Mouse (Mus musculus) effector memory CD4-positive, alpha-beta T cell, adult 5 months (primary cell): ENCODE measurements around the gene Gm7903. TPM values are rescaled to one million over a fixed set of nuclear protein-coding genes. Genes with fewer than 3 reads are reported as not detected.

Experiments used
- polyA plus RNA-seq: library from polyadenylated mRNA; unstranded; fragments of 100-300 nt; shearing (Covaris generic); gene quantifications from one replicate; pipeline ENCODE4 v1.2.1, GENCODE M21; 2017

The Gm7903 gene
- not detected for polyA plus RNA-seq

DNA sequence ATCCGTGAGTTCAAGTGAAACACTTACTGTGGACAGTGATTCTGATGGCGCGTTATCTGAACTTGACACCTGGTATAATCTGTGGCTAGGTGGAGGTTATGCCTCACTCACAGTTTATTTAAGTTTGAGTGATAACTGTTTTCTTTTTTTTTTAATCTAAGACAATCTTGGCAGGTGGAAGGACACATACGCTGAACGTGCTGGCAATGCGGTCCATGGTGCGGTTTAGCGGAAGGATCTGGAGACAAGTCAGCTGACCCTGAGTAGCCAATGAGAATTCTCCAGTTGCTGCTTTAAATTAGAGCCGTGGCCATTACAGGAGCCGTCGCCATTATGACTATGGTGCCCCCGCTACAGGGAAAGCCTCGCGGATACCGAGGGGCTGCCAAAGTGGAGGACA lies at the start of gene Gm7903:
Gene Gm7903, plus strand, starts transcription at position 301 of the 400 bp plus-strand sequence.

Other genes starting within 250 kb of the Gm7903 start
- gene Tceal6, start 223.1 kb upstream of the Gm7903 start, polyA plus RNA-seq = not detected
- gene Pramel3, start 131.5 kb upstream of the Gm7903 start, polyA plus RNA-seq = not detected
- gene Gm5128, start 60.6 kb upstream of the Gm7903 start, polyA plus RNA-seq = 0.10 TPM
- not detected for gene AV320801, start 60.8 kb downstream of the Gm7903 start, polyA plus RNA-seq
- gene Nxf7, start 164.9 kb downstream of the Gm7903 start, polyA plus RNA-seq = not detected
- gene Prame, start 193.9 kb downstream of the Gm7903 start, polyA plus RNA-seq = not detected